Mouse (Mus musculus) bone marrow, adult 2 months (tissue): Measurements from ENCODE around the gene C3. TPM values are rescaled to one million over a fixed set of nuclear protein-coding genes. Genes with fewer than 3 reads are reported as not detected.

ENCODE experiments used
- H3K27ac ChIP-seq: fragments of 200-500 bp; 2 replicates; pipeline ENCODE4 v1.5.1; 2012; ENCODE audit warnings: low read depth, mild to moderate bottlenecking, control low read depth, inconsistent platforms, low read length; ENCODE audit not compliant: control insufficient read depth, poor library complexity, insufficient read depth
- H3K4me1 ChIP-seq: fragments of 200-500 bp; 2 replicates; pipeline ENCODE4 v1.6.1; 2011; ENCODE audit warnings: low read length; ENCODE audit not compliant: control insufficient read depth, insufficient read depth
- H3K4me3 ChIP-seq: fragments of 200-500 bp; replicated peaks from 2 replicates; pipeline ENCODE3; 2011; ENCODE audit warnings: mild to moderate bottlenecking, low read depth, low read length, control low read depth; ENCODE audit not compliant: control insufficient read depth
- CTCF ChIP-seq: fragments of 200-500 bp; IDR thresholded peaks from 2 replicates; pipeline ENCODE4 v1.5.1; 2011; ENCODE audit warnings: low read length, control low read depth; ENCODE audit not compliant: control insufficient read depth, insufficient read depth
- POLR2A ChIP-seq: fragments of 200-500 bp; IDR thresholded peaks from 2 replicates; pipeline ENCODE4 v1.6.1; 2011; ENCODE audit warnings: low read depth, mild to moderate bottlenecking, control low read depth, low read length, borderline replicate concordance; ENCODE audit not compliant: control insufficient read depth
- WGBS: fragments of 180-500 bp; shearing (Covaris S2); methylation state at CpG from one replicate; pipeline ENCODE4 v1.1.7; 2018; 5-methylcytosine and 5-hydroxymethylcytosine counted together
- polyA plus RNA-seq: library from polyadenylated mRNA; stranded (reverse); fragments of >200 nt; gene quantifications from 2 replicates; pipeline ENCODE4 v1.2.4, GENCODE M21; 2011; ENCODE audit warnings: low replicate concordance; ENCODE audit not compliant: missing spikeins, insufficient read depth, insufficient read length

C3 gene
- polyA plus RNA-seq, 1 experiment = 221 TPM

DNA sequence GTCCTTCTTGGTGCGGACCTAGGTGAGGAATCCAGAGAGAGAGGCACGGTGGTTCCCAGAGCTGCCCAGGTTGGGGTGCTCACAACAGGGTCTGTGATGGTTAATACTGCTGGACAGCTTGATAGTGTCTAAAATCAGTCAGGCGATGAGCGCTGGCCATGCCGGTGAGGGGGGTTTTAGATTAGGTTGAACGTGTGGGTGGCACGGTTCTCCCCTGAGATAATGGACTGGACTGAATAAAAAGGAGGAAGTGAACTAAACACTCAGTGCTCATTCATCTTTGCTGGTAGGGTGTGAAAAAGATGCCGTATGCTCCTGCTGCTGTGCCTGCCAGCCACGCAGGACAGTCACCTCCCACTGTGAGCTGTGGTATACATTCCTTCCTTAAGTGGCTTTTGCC is 4.6 kb downstream of the C3 start:
- no peak overlapping the region for H3K27ac ChIP-seq
- 44% methylated on average over 9 of the region's 9 CpGs for WGBS
- H3K4me3 ChIP-seq = no peak overlapping the region
- H3K4me1 ChIP-seq = peaks cover 1% of the 10 kb centered on the region; the same call in 1 of the 2 replicates
- TF ChIP-seq CTCF (no peak), POLR2A (no peak)

DNA sequence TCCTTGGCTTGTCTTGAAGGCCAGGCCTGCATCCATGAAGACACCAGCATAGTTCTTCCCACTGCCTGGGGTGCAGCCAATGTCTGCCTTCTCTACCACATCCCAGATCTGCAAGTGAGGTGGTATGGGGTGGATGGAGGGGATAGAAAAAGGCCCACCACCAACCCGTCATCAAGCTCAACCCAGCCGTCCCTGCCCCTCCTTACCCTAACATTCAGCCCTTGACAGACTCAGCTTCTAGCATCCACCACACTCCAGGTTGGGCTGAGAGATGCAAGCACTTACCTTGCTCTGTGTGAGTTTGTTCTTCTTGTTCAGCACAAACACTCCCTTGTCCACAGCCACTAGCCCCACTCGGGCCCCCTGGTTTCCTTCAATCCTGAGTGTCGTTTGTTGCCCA is 6.0 kb downstream of the C3 start:
- 54% methylated on average over 4 of the region's 4 CpGs for WGBS
- peaks cover 1% of the 10 kb centered on the region; the same call in 1 of the 2 replicates for H3K4me1 ChIP-seq
- no peak overlapping the region for H3K4me3 ChIP-seq
- no peak for TF ChIP-seq CTCF
- TF ChIP-seq POLR2A = no peak
- no peak overlapping the region for H3K27ac ChIP-seq

DNA sequence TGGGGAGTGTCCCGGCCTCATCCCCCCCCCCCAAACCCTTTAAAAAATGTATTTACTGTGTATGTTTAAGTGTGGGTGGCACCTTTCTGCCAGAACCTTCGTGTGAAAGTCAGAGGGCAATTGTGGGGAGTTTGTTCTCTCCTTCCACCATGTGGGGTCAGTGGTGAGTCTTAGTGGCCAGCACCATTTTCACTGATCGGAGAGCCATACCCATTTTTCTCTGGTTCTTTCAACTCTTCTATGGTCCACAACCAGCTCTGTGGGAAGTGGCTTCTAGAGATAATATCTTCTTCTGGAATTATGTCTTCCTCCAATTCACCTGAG is 8.1 kb downstream of the C3 start:
- no peak overlapping the region for H3K4me3 ChIP-seq
- H3K4me1 ChIP-seq = no peaks in the 10 kb centered on the region
- TF ChIP-seq POLR2A (no peak), CTCF (peak; percentile 57)
- no peak overlapping the region for H3K27ac ChIP-seq
- WGBS = 18% methylated on average over 3 of the region's 3 CpGs

DNA sequence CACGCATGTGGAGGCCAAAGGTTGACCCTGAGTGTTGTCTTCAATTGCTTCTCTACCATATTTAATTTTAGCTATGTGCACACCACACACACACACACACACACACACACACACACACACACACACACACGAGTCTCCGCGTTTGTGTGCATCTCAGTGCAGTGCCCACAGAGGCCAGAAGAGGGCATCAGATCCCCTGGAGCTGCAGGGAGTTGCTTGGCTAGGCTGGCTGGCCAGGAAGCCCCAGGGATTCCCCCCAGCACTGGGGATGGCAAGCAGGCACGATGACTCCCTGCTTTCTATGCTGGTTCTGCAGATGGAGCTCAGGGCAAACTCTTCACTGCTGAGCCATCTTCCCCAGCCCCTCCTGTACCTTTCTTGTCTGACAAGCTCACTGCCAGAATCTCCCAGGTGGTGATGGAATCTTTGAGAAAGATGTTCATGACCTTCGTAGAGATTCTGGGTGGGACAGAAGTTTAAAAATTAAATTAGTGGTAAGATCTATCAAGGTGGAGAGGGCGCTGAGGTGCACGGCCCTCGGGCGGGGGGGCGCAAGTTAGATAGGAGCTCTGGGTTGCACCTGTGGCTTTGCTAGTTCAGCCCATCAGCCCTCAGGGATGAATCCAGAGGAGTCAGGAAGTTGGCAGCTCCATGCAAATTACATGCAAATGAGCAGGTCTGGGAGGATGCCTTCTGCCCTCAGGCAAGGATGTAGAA is 8.6 kb downstream of the C3 start:
- H3K27ac ChIP-seq = no peak overlapping the region
- peak; percentile 77 for TF ChIP-seq CTCF
- TF ChIP-seq POLR2A = no peak
- WGBS = 29% methylated on average over 11 of the region's 11 CpGs
- no peak overlapping the region for H3K4me3 ChIP-seq
- H3K4me1 ChIP-seq = no peaks in the 10 kb centered on the region

DNA sequence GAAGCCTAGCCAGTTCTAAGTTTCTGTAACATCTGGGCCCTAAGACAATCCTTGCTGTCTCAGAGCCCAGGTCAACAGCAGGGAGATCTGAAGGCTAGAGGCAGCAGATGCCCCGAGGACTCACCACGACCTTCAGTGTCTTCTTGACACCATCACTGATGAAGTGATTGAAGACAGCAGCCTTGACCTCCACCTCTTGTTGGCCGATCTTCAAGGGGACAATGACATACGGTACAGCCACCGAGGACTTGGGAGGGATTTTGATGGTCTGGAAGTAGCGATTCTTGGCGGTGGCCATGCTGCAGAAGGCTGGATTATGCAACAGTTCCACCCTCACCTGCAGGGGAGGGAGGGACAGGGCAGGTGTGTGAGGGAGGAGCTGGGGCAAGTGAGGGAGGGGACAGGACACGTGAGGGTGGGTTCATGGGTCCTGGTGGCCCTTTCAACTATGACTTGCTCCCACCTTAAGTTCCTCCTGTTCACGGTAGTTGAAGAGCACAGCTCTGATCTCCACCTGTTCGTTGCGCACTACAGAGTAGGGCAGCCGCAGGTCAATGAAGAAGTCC is 9.5 kb downstream of the C3 start:
- H3K4me1 ChIP-seq = no peaks in the 10 kb centered on the region
- TF ChIP-seq POLR2A (no peak), CTCF (no peak)
- WGBS = 77% methylated on average over 12 of the region's 12 CpGs
- H3K27ac ChIP-seq = no peak overlapping the region
- H3K4me3 ChIP-seq = no peak overlapping the region

DNA sequence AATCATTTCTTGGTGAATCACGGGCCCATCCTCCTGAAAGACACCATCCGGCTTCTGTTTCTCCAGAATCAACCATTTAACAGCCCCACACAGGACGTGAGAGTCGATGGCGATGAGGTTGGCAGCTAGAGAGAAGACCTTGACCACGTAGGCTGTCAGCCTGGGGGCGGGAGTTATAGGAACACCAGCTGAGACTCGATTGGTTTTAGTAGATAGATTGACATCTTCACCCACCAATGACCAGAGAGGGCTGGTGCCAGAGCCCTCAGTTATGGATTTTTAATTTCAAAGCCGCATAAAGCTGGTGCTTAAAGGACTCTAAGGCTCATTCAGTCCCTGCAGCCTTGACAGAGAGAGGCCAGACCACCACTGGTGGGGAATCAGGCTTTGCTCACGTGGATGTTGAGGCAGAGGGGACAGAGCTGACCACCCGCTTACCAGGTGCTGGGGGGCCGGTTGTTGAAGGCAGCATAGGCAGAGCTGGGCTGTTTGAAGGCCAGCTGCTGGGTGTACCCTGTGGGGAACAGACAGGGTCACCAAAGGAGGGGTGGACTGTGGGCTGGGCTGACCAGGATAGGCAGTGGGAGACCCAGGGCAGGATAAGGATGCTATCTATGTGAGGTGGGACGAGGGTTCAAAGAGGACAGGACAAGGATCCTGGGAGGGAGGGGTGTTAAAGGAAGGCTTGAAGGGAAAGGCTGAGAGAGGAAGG is 13.1 kb downstream of the C3 start:
- Histone ChIP-seq H3K27ac (no peak overlapping the region), H3K4me1 (no peaks in the 10 kb centered on the region), H3K4me3 (no peak overlapping the region)
- 56% methylated on average over 13 of the region's 13 CpGs for WGBS
- TF ChIP-seq POLR2A = no peak
- TF ChIP-seq CTCF = no peak

DNA sequence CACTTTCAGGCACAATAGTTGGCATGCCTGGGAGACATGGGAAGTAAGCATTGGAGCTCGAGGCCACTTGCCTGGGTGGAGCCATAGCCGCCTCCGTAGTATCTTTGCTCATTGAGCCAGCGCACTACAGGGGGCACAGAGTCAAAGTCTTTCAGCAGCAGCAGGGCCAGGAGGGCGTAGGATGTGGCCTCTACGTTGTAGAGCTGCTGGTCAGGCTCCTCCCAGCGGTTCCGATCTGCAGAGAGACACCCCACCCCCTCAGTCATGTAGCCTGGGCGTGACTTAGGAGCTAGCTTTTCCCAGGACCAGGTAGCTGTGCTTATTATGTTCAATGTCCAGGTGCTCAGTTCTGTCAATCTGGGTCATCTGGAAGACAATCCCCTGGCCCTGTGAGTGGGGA is 16.4 kb downstream of the C3 start:
- no peak for TF ChIP-seq POLR2A
- no peak for TF ChIP-seq CTCF
- WGBS = 81% methylated on average over 9 of the region's 9 CpGs
- Histone ChIP-seq H3K4me1 (no peaks in the 10 kb centered on the region), H3K27ac (no peak overlapping the region), H3K4me3 (no peak overlapping the region)

DNA sequence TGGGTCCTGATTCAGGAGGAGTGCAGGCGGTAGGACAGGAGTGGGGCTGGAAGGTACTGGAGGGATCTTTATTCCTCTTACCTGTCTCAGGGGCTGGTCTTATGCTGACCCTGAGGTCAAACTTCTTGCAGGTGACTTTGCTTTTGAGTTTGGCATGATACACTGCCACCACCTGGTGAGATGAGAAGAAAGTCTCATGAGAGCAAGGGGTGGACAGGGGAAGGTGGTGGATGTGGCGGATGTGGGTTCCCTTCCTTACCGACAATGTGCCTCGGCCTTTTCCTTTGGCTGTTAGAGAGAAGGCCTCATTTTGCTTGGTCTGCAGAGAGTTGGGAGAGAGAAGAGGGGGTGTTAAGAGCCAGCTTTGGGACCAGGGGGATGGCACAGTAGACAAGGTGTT is 18.6 kb downstream of the C3 start:
- WGBS = 10% methylated on average over 4 of the region's 4 CpGs
- Histone ChIP-seq H3K4me3 (no peak overlapping the region), H3K4me1 (no peaks in the 10 kb centered on the region; the same call in 1 of the 2 replicates), H3K27ac (no peak overlapping the region)
- peak; percentile 50 for TF ChIP-seq CTCF
- TF ChIP-seq POLR2A = no peak
